Mouse (Mus musculus) liver, embryonic 14.5 days (tissue): ENCODE results near the gene Peli2.

Experiments
- CTCF ChIP-seq: IDR thresholded peaks from 2 replicates; pipeline ENCODE4 v1.5.1; 2016; ENCODE audit warnings: antibody characterized with exemption, low read depth, control low read depth
- EP300 ChIP-seq: IDR thresholded peaks from 2 replicates; pipeline ENCODE4 v1.6.1; 2016; ENCODE audit warnings: antibody characterized with exemption, low read depth

DNA sequence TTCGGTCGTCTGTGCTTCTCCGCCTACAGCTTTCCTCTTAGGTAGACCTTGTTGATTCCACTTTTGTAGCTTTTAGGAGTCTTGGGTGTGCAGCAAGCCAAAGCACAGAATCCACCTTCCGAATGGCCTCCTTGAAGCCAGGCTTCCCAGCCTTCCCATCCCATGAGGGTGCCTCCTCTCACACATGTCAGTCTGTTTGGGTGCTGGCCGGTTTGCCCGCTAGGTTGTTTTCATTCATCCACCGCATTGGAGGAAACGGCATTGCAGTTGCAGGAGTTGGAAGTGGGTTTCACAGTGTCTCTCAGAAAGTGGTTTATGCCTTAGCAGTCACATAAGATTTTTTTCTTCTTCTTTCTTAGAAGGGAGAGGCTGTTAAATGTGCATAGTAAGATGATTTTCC is 17.1 kb downstream of the Peli2 start:
- TF ChIP-seq CTCF (no peak), EP300 (no peak)
